Mouse (Mus musculus): ENCODE measurements around the gene Atpif1.
"Not testable (repeated sequence)": the region's sequence is repeated elsewhere in the genome, so short reads cannot be mapped to it uniquely, and the experiment has no call there.

Atpif1 gene

GRCm38 (mm10) chr4:132532981-132533916 is at the start of gene Atpif1:
Gene Atpif1 (minus strand): TSS chr4:132533659.
- DNase-seq (ENCODE audit: low read depth, low spot score): peak; percentile 83

GRCm38 (mm10) chr4:132574809-132575347 is 41.4 kb upstream of the Atpif1 start:
- no peak for DNase-seq (ENCODE audit: low read depth, low spot score)

- no peak for DNase-seq (ENCODE audit: low read depth, low spot score)
Measured at GRCm38 (mm10) chr4:132573327-132573726, 39.9 kb upstream of the Atpif1 start.

- no peak for DNase-seq (ENCODE audit: low read depth, low spot score)
Measured at GRCm38 (mm10) chr4:132571190-132571589, 37.7 kb upstream of the Atpif1 start.

- DNase-seq (ENCODE audit: low read depth, low spot score): peak; percentile 43
Measured at GRCm38 (mm10) chr4:132569115-132569514, 35.7 kb upstream of the Atpif1 start.

- DNase-seq (ENCODE audit: low read depth, low spot score): no peak
Measured at GRCm38 (mm10) chr4:132567361-132567779, 33.9 kb upstream of the Atpif1 start.

- DNase-seq (ENCODE audit: low read depth, low spot score): no peak
Measured at GRCm38 (mm10) chr4:132565089-132565747, 31.8 kb upstream of the Atpif1 start.

- DNase-seq (ENCODE audit: low read depth, low spot score): no peak
Measured at GRCm38 (mm10) chr4:132563965-132564364, 30.5 kb upstream of the Atpif1 start, which contains the start of gene Ptafr. Gene Ptafr (plus strand): TSS chr4:132564067.

GRCm38 (mm10) chr4:132563261-132563660 is 29.8 kb upstream of the Atpif1 start:
- DNase-seq (ENCODE audit: low read depth, low spot score): no peak

GRCm38 (mm10) chr4:132555550-132555949 is 22.1 kb upstream of the Atpif1 start:
- DNase-seq (ENCODE audit: low read depth, low spot score): not testable (repeated sequence)

- no peak for DNase-seq (ENCODE audit: low read depth, low spot score)
Measured at GRCm38 (mm10) chr4:132554653-132555052, 21.2 kb upstream of the Atpif1 start.

GRCm38 (mm10) chr4:132554221-132554620 is 20.8 kb upstream of the Atpif1 start:
- no peak for DNase-seq (ENCODE audit: low read depth, low spot score)

- DNase-seq (ENCODE audit: low read depth, low spot score): no peak
Measured at GRCm38 (mm10) chr4:132545851-132546250, 12.4 kb upstream of the Atpif1 start.

GRCm38 (mm10) chr4:132542724-132543123 is 9.3 kb upstream of the Atpif1 start:
- no peak for DNase-seq (ENCODE audit: low read depth, low spot score)

GRCm38 (mm10) chr4:132541413-132541812 is 8.0 kb upstream of the Atpif1 start:
- DNase-seq (ENCODE audit: low read depth, low spot score): no peak

GRCm38 (mm10) chr4:132539481-132539880 is 6.0 kb upstream of the Atpif1 start:
- DNase-seq (ENCODE audit: low read depth, low spot score): no peak

GRCm38 (mm10) chr4:132535406-132536121 is 2.1 kb upstream of the Atpif1 start, which contains the start of gene Dnajc8:
Gene Dnajc8 (plus strand): TSS chr4:132535550.
- DNase-seq (ENCODE audit: low read depth, low spot score): peak; percentile 80

GRCm38 (mm10) chr4:132532496-132532895 is 963 bp downstream of the Atpif1 start:
- DNase-seq (ENCODE audit: low read depth, low spot score): no peak

- no peak for DNase-seq (ENCODE audit: low read depth, low spot score)
Measured at GRCm38 (mm10) chr4:132530033-132530804, 3.2 kb downstream of the Atpif1 start.

GRCm38 (mm10) chr4:132529344-132529743 is 4.1 kb downstream of the Atpif1 start:
- no peak for DNase-seq (ENCODE audit: low read depth, low spot score)

Data from WW6 (cell line).